Comparison of ENCODE assay signal across 17 mouse cellular contexts in the genomic region with DNA sequence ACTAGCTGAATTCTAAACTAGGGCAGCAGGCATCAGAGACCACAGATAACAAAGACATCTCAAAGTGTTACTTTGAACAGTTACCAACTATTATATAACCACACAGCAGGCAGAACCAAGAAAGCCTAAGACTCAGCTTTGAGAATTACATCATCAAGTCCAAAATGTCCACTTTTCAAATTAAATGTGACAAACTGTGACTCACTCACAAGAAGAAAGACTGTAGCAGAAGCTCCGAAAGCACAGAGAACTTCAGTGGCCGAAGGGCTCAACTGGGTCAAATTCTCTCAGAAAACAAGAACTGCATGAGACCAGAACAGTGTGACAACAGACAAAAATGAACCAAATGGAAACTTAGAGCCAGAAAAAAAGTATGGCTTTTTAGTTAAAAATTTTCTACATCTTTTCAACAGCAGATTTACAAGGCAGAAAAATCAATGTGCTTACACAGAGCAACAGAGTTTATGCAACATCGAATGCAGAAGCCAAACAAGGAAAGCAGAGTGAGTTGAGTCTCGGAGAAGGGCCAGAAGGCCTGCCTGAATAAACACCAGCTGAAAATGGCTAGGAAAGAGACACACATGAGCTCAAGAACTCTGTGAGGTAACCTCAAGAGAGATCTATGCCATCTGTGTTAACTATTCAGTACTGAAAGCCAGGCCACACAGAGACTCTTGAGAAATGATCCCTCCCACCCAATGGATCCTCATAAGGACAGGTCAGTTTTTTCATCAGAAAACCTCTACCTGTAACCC. TPM values are rescaled to one million over a fixed set of nuclear protein-coding genes. Genes with fewer than 3 reads are reported as not detected.
DNase-seq lines count a peak whose midpoint lies in the region; ATAC-seq and TF ChIP-seq lines count a peak whose summit lies in the region.
"Had no signal": no experiment of that assay in that cellular context is flagged by ENCODE, and none has a peak within 500 bp of the region (broad histone marks: within the 10 kb centered on the region; RNA-seq: fewer than 3 reads in every experiment).

No protein-coding gene starts in this region.

- H3K4me3 ChIP-seq in kidney, adult 2 months (ENCODE audit: insufficient read depth, low read depth, low read length) = no peak overlapping the region
- no peak overlapping the region for H3K4me3 ChIP-seq in kidney, embryonic 14.5 days (ENCODE audit: low read length)
- H3K4me3 ChIP-seq in lung, postnatal 0 days (ENCODE audit: low read depth, low read length) = no peak overlapping the region
- no peak overlapping the region for H3K4me3 ChIP-seq in olfactory bulb, adult 2 months (ENCODE audit: insufficient read depth, low read depth, low read length)
- no peak overlapping the region for H3K4me3 ChIP-seq in hindbrain, embryonic 13.5 days
- H3K4me3 ChIP-seq: embryonic facial prominence, embryonic 15.5 days; forebrain, embryonic 15.5 days; heart, embryonic 10.5 days had no signal

- peak; percentile 39 for DNase-seq in cerebellum, adult 9-10 months
- DNase-seq in cerebellum, adult 8-10 months = no peak
- DNase-seq in kidney, adult 2 months = peak; percentile 41
- peak; percentile 56 for DNase-seq in lung, postnatal 0 days (ENCODE audit: low spot score)
- no peak for DNase-seq in lung, postnatal 14 days
- DNase-seq: cerebellum, postnatal 25 days; right cerebral cortex, postnatal 14 days had no signal

- no peak overlapping the region for H3K4me2 ChIP-seq in kidney, embryonic 14.5 days (replicated peaks; ENCODE audit: low read depth, low read length)
- no peak overlapping the region for H3K4me2 ChIP-seq in lung, postnatal 0 days (replicated peaks; ENCODE audit: low read depth, low read length)
- H3K4me2 ChIP-seq in hindbrain, embryonic 13.5 days = no peak overlapping the region
- H3K4me2 ChIP-seq: embryonic facial prominence, embryonic 15.5 days; forebrain, embryonic 15.5 days had no signal

- no peak for TF ChIP-seq EP300 in lung, postnatal 0 days (IDR thresholded peaks at IDR 0.05)

- peaks cover 5% of the 10 kb centered on the region; the same call in 1 of the 2 replicates for H3K4me1 ChIP-seq in kidney, adult 2 months (ENCODE audit: control insufficient read depth, insufficient read depth, low read length)
- H3K4me1 ChIP-seq in kidney, embryonic 14.5 days (ENCODE audit: control insufficient read depth, insufficient read depth, low read length) = no peaks in the 10 kb centered on the region
- H3K4me1 ChIP-seq in lung, postnatal 0 days (ENCODE audit: insufficient read depth, low read depth, low read length) = no peaks in the 10 kb centered on the region
- H3K4me1 ChIP-seq in olfactory bulb, adult 2 months (ENCODE audit: control insufficient read depth, insufficient read depth, low read length) = no peaks in the 10 kb centered on the region; the same call in 1 of the 2 replicates
- H3K4me1 ChIP-seq in hindbrain, embryonic 13.5 days (replicated peaks) = no peaks in the 10 kb centered on the region
- H3K4me1 ChIP-seq: embryonic facial prominence, embryonic 15.5 days; forebrain, embryonic 15.5 days; heart, embryonic 10.5 days had no signal

- no peaks in the 10 kb centered on the region for H3K9me3 ChIP-seq in kidney, embryonic 14.5 days (ENCODE audit: control insufficient read depth, low read length)
- no peaks in the 10 kb centered on the region for H3K9me3 ChIP-seq in lung, postnatal 0 days (ENCODE audit: low read length)
- peaks cover 5% of the 10 kb centered on the region; the same call in 1 of the 2 replicates for H3K9me3 ChIP-seq in hindbrain, embryonic 13.5 days
- H3K9me3 ChIP-seq: embryonic facial prominence, embryonic 15.5 days; heart, embryonic 10.5 days had no signal

- 67% methylated on average over 4 of the region's 4 CpGs for WGBS in kidney, adult 2 months
- WGBS in kidney, embryonic 14.5 days = 89% methylated on average over 4 of the region's 4 CpGs
- 82% methylated on average over 4 of the region's 4 CpGs for WGBS in lung, postnatal 0 days
- WGBS in olfactory bulb, adult 2 months = 68% methylated on average over 4 of the region's 4 CpGs
- 91% methylated on average over 4 of the region's 4 CpGs for WGBS in hindbrain, embryonic 13.5 days

- no peak overlapping the region for H3K9ac ChIP-seq in kidney, embryonic 14.5 days (ENCODE audit: low read depth, low read length)
- no peak overlapping the region for H3K9ac ChIP-seq in lung, postnatal 0 days (replicated peaks; ENCODE audit: low read depth)
- no peak overlapping the region for H3K9ac ChIP-seq in hindbrain, embryonic 13.5 days
- H3K9ac ChIP-seq: embryonic facial prominence, embryonic 15.5 days; forebrain, embryonic 15.5 days had no signal

- no peaks in the 10 kb centered on the region for H3K36me3 ChIP-seq in kidney, adult 2 months (ENCODE audit: control insufficient read depth, insufficient read depth, low read length)
- H3K36me3 ChIP-seq in kidney, embryonic 14.5 days (ENCODE audit: control insufficient read depth, insufficient read depth, low read length) = peaks cover 18% of the 10 kb centered on the region
- H3K36me3 ChIP-seq in lung, postnatal 0 days (ENCODE audit: insufficient read depth, low read length) = no peaks in the 10 kb centered on the region
- H3K36me3 ChIP-seq in hindbrain, embryonic 13.5 days = peaks cover 27% of the 10 kb centered on the region
- H3K36me3 ChIP-seq: embryonic facial prominence, embryonic 15.5 days had no signal

- H3K27ac ChIP-seq in kidney, adult 2 months (ENCODE audit: insufficient read depth, low read depth, low read length) = peak overlapping the region; percentile 59
- H3K27ac ChIP-seq in kidney, embryonic 14.5 days (ENCODE audit: low read depth, low read length) = no peak overlapping the region
- H3K27ac ChIP-seq in lung, postnatal 0 days (ENCODE audit: low read length) = no peak overlapping the region
- H3K27ac ChIP-seq in olfactory bulb, adult 2 months (ENCODE audit: insufficient read depth, low read depth, low read length) = 0 out of 2 replicates have a peak overlapping the region, but pooled peaks have one; percentile 17
- no peak overlapping the region for H3K27ac ChIP-seq in hindbrain, embryonic 13.5 days
- H3K27ac ChIP-seq: embryonic facial prominence, embryonic 15.5 days; forebrain, embryonic 15.5 days; heart, embryonic 10.5 days; kidney, postnatal 0 days; macrophage had no signal

- TF ChIP-seq POLR2A in kidney, adult 2 months (IDR thresholded peaks at IDR 0.05; ENCODE audit: low read depth, low read length) = no peak
- no peak for TF ChIP-seq POLR2A in olfactory bulb, adult 2 months (IDR thresholded peaks at IDR 0.05; ENCODE audit: insufficient read depth, low read depth, low read length)

- H3K27me3 ChIP-seq in kidney, adult 2 months (replicated peaks; ENCODE audit: control insufficient read depth, insufficient read depth, low read length) = no peaks in the 10 kb centered on the region
- no peaks in the 10 kb centered on the region for H3K27me3 ChIP-seq in kidney, embryonic 14.5 days (ENCODE audit: control insufficient read depth, insufficient read depth, low read length)
- no peaks in the 10 kb centered on the region for H3K27me3 ChIP-seq in lung, postnatal 0 days (replicated peaks; ENCODE audit: insufficient read depth, low read length)
- no peaks in the 10 kb centered on the region for H3K27me3 ChIP-seq in hindbrain, embryonic 13.5 days
- H3K27me3 ChIP-seq: embryonic facial prominence, embryonic 15.5 days; forebrain, embryonic 15.5 days had no signal

- no peak for ATAC-seq in kidney, embryonic 14.5 days (ENCODE audit: low FRiP score, low TSS enrichment)
- peak; percentile 65 for ATAC-seq in lung, postnatal 0 days
- no peak for ATAC-seq in hindbrain, embryonic 13.5 days (ENCODE audit: low FRiP score)
- ATAC-seq: forebrain, embryonic 15.5 days; hindbrain, embryonic 16.5 days; midbrain, embryonic 16.5 days had no signal

- TF ChIP-seq CTCF in kidney, adult 2 months (conservative IDR thresholded peaks at IDR 0.05; ENCODE audit: insufficient read depth, insufficient read length, low read depth, low read length) = no peak
- no peak for TF ChIP-seq CTCF in lung, postnatal 0 days (IDR thresholded peaks at IDR 0.05)
- no peak for TF ChIP-seq CTCF in olfactory bulb, adult 2 months (IDR thresholded peaks at IDR 0.05; ENCODE audit: insufficient read depth, low read depth, low read length)

RNA-seq across cellular contexts. Expression of a gene that starts 31.9 kb away (rescaled TPM):
- 27.1 and 37.2 TPM in 2 replicates for polyA plus RNA-seq in kidney, adult 2 months (2012; rRNA removed)
- 23.8 and 28.4 TPM in 2 replicates for polyA plus RNA-seq in kidney, embryonic 14.5 days (2014; fragmentation: Nextera tagmentation; extraction: Ambion mirVana)
- 23.1 and 25.8 TPM in 2 replicates for polyA plus RNA-seq in lung, postnatal 0 days (2015; fragmentation: Nextera tagmentation; extraction: Ambion mirVana)
- not detected in 2 replicates for polyA plus RNA-seq in olfactory bulb, adult 2 months (2012; ENCODE audit: insufficient read depth, insufficient read length, low replicate concordance, missing spikeins)
- 19.5 and 20.5 TPM in 2 replicates for polyA plus RNA-seq in hindbrain, embryonic 13.5 days (2015; fragmentation: Nextera tagmentation; extraction: Ambion mirVana)

RNA-seq across cellular contexts. Expression of a gene that starts 53.2 kb away (rescaled TPM):
- polyA plus RNA-seq in kidney, adult 2 months (2012; rRNA removed) = 49.8 and 54.6 TPM in 2 replicates
- 84.7 and 123 TPM in 2 replicates for polyA plus RNA-seq in kidney, embryonic 14.5 days (2014; fragmentation: Nextera tagmentation; extraction: Ambion mirVana)
- polyA plus RNA-seq in lung, postnatal 0 days (2015; fragmentation: Nextera tagmentation; extraction: Ambion mirVana) = 151 and 177 TPM in 2 replicates
- not detected in 2 replicates for polyA plus RNA-seq in olfactory bulb, adult 2 months (2012; ENCODE audit: insufficient read depth, insufficient read length, low replicate concordance, missing spikeins)
- 67.3 and 69.0 TPM in 2 replicates for polyA plus RNA-seq in hindbrain, embryonic 13.5 days (2015; fragmentation: Nextera tagmentation; extraction: Ambion mirVana)

Comparison
In these comparisons a context has a peak if more than half of its experiments do, and no peak if none do; other contexts are left out.
1. DNase-seq: peak in cerebellum, adult 9-10 months (single experiment), kidney, adult 2 months (single experiment) and lung, postnatal 0 days (single experiment); none in cerebellum, adult 8-10 months (single experiment) and lung, postnatal 14 days (single experiment).
2. H3K27ac ChIP-seq: peak in kidney, adult 2 months (single experiment) and olfactory bulb, adult 2 months (single experiment); none in kidney, embryonic 14.5 days (single experiment), lung, postnatal 0 days (single experiment) and hindbrain, embryonic 13.5 days (single experiment).